Mouse (Mus musculus) right cerebral cortex, postnatal 25 days (tissue): ENCODE measurements at regions not wholly inside any gene's neighbourhood (a gene's known extent, or its start where the extent isn't known, plus 50 kb on each side); places are given as distances from the start of the nearest gene placed in this dataset.

Experiments used
- DNase-seq: peaks from one replicate; pipeline ENCODE4 v3.0.0; 2022

DNA sequence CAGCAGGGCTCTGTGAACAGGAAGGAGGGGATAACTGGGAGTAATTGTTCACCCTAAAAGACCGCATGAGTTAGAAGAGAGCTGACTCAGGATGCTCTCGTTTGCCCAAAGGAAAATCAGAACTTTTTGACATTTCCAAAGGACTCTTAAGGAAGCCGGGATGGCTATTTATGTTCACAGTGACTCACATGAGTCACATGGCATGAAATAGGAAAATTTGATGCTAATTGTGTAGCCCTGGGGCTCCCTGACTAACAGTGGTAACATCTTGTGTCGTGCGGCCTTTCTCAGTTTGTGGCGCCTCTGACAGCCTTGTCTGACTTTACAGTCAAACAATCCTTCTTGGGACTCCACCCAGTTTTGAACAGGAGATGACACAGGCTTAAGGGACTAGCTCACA, 51.9 kb upstream of the Cacna1a start:
- no peak for DNase-seq

DNA sequence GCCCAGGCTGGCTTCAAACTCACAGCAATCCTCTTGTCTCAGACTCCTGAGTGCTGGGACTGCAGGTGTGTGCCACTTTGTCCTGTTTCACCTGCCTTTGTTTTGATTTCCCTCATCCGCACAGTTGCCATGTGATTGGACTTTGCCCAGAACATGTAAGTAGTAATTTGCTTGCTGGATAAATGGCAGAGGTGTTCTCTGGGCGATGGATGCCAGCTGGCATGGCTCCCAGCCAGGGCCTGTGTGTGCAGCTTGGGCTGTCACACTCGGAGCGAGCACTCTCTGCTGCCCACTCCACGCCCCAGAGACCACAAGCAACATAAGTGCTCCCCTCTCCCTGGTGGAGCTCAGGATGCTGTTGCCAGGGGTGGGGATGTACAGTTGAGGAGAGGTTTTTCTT, 53.9 kb upstream of the Cacna1a start:
- no peak for DNase-seq

DNA sequence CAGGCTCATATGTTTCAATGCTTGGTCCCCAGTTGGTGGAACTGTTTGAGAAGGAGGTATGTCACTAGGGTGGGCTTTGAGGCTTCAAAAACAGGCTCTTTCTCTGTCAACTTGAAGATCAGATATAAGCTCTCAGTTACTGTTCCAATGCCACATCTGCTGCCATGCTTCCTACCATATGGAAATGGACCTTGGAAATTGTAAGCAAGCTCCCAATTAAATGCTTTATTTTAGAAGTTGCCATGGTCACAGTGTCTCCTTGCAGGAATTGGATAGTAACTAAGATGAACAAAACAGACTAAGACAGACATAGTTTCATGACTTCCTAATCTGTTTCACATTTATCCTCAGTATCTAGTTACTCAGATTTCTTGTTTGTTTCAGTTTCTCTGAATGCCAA, 56.7 kb upstream of the Cacna1a start:
- DNase-seq = no peak

GRCm38 (mm10) chr8:84329535-84329934, 58.7 kb upstream of the Cacna1a start:
- DNase-seq = peak; percentile 37

- no peak for DNase-seq
Measured at GRCm38 (mm10) chr8:84322761-84323160, 52.6 kb upstream of the Ccdc130 start.

- no peak for DNase-seq
Measured at GRCm38 (mm10) chr8:84321841-84322240, 51.7 kb upstream of the Ccdc130 start.
